Mouse (Mus musculus): Measurements from ENCODE around the gene Slc16a7.

GRCm38 (mm10) chr10:125342204-125342603 is 47.1 kb downstream of the Slc16a7 start:
- TF ChIP-seq CTCF (IDR thresholded peaks at IDR 0.05 in 2 of 3, conservative IDR thresholded peaks at IDR 0.05 in 1 of 3; ENCODE audit: control insufficient read depth in 1 of 3, insufficient read depth in 1 of 3, low read depth in 2 of 3, low read length in 3 of 3, poor library complexity in 1 of 3, severe bottlenecking in 1 of 3) (no peak), GATA1 (IDR thresholded peaks at IDR 0.05; ENCODE audit: low read depth, low read length) (no peak), POLR2AphosphoS2 (IDR thresholded peaks at IDR 0.05; ENCODE audit: low read length) (no peak), HCFC1 (IDR thresholded peaks at IDR 0.05; ENCODE audit: low read depth, low read length) (no peak), UBTF (IDR thresholded peaks at IDR 0.05; ENCODE audit: borderline replicate concordance, insufficient read depth, low read depth, low read length) (no peak), CHD2 (IDR thresholded peaks at IDR 0.05; ENCODE audit: low read length) (no peak), RCOR1 (IDR thresholded peaks at IDR 0.05; ENCODE audit: low read depth, low read length) (no peak)

Measured in MEL (cell line).